Mouse (Mus musculus): ENCODE results near the gene Vamp2.

Gene Vamp2

DNA sequence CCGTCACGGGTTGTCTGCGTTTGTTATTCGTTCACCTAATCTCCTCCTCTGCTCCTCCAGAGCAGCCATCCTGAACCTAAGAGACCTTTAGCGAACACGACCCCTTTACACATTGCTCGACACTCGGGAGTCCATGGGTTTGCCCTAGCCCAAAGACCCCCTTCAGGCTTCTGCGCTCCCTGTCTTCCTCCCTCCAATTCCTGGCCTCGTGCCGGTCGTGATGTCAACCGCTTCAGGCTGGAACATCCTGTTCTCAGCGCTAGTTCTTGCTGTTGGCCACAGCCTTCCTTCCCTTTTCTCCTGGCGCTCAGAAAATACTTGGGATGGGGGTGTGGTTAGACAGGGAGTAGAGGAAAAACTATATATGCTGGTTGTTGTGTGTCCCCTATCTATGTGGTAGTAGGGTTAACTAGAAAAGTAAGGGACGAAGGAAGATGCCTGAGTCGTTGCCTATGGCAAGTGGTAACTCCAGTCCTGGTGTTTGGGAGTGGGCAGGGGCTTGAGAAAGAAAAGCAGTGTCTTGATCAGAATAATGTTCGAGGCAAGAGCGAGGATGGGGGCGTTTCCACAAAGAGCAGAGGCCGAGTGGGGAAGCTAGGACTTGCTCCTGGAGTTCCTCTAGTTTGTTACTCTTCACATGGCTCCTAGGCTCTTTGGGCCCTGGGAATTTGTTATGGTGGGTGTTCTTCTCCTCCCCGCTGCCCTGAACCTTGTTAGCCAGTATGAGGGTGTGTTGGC, 11.1 kb downstream of the Vamp2 start:
- peak; percentile 27 for DNase-seq (ENCODE audit: low read depth, low spot score)

DNA sequence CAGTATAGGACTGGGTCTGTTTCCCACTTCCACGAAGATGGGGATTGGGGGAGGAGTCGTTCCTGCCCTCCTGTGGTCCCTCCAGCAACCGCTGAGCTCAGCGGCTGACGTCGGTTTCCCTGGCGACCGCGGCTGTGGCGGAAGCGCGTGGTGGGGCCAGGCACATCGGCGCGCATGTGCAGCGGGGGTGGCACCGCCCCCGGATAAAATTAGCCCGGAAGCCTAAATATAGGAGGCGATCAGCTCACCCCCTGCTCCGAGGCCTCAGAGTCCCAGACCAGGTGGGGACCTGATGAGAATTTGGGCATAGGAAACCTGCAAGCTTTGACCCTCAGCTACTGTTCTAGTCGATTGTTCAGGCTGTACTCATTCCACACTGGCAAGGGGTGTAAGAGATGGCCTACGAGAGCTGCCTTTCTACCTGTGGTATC, 11.6 kb downstream of the Vamp2 start:
- DNase-seq (ENCODE audit: low read depth, low spot score) = peak; percentile 86

DNA sequence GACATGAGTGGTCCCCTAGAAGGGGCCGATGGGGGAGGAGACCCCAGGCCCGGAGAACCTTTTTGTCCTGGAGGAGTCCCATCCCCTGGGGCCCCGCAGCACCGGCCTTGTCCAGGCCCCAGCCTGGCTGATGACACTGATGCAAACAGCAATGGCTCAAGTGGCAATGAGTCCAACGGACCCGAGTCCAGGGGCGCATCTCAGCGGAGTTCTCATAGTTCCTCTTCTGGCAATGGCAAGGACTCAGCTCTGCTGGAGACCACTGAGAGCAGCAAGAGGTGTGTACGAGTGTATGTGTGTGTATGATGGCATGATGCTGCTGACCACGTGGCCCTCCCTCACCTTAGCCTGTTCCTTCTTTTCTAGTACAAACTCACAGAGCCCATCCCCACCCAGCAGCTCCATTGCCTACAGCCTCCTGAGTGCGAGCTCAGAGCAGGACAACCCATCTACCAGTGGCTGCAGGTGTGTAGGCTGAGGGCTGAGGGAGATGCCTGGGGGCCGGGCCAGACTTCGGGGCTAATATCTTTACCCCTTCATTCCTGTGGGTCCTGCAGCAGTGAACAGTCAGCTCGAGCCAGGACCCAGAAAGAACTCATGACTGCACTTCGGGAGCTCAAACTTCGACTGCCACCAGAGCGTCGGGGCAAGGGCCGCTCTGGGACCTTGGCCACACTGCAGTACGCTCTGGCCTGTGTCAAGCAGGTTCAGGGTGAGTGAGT, 12.5 kb downstream of the Vamp2 start:
- DNase-seq (ENCODE audit: low read depth, low spot score) = no peak

DNA sequence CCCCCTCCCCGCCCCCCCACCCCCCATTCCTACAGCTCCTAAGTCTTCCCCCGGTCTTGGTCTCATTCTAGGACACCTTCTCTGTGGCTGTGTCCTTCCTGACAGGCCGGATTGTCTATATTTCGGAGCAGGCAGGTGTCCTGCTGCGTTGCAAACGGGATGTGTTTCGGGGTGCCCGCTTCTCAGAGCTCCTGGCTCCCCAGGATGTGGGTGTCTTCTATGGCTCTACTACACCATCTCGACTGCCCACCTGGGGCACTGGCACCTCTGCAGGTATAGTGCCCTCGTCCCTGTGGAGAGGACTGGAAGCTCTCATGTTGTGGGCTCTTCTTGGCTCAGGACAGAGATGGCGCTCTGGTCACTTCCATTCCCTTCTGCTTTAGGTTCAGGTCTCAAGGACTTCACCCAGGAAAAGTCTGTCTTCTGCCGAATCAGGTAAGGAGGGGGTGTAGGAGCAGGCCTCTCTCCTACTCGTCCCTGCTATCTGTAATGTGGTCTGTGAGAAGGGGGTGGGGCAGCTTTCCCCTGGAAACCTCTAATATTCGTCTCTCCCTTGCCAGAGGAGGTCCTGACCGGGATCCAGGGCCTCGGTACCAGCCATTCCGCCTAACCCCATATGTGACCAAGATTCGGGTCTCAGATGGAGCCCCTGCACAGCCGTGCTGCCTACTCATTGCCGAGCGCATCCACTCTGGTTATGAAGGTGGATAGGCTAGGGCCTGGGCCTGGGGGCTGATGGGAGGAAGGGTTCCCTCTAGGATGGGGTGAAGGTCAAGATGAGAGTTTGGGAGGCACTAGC, 13.5 kb downstream of the Vamp2 start:
- DNase-seq (ENCODE audit: low read depth, low spot score) = no peak

DNA sequence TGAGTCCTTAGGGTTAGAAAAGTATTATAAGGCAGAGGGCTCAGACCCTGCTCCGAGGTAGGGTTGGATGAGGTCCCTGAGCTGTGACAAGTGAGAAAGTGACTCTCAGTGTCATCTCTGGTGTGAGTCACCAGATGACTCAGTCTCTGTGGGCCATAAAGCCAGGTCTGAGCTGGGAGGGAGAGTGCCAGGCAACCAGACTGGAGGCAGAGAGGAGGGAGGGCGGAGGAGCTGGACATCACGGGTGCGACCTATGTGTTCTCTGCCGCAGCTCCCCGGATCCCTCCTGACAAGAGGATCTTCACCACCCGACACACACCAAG, 14.1 kb downstream of the Vamp2 start:
- DNase-seq (ENCODE audit: low read depth, low spot score) = no peak

DNA sequence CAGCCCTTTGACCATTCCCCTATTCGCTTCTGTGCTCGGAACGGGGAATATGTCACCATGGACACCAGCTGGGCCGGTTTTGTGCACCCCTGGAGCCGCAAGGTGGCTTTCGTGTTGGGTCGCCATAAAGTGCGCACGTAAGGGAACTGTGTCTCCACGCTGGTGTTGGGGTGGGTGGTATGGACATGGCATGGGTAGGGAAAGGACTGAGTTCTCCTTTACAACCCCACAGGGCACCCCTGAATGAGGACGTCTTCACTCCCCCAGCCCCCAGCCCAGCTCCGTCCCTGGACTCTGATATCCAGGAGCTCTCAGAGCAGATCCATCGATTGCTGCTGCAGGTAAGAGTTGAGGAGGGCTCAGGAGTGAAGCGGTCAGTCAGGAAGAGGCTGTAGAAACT, 14.8 kb downstream of the Vamp2 start:
- DNase-seq (ENCODE audit: low read depth, low spot score) = no peak

DNA sequence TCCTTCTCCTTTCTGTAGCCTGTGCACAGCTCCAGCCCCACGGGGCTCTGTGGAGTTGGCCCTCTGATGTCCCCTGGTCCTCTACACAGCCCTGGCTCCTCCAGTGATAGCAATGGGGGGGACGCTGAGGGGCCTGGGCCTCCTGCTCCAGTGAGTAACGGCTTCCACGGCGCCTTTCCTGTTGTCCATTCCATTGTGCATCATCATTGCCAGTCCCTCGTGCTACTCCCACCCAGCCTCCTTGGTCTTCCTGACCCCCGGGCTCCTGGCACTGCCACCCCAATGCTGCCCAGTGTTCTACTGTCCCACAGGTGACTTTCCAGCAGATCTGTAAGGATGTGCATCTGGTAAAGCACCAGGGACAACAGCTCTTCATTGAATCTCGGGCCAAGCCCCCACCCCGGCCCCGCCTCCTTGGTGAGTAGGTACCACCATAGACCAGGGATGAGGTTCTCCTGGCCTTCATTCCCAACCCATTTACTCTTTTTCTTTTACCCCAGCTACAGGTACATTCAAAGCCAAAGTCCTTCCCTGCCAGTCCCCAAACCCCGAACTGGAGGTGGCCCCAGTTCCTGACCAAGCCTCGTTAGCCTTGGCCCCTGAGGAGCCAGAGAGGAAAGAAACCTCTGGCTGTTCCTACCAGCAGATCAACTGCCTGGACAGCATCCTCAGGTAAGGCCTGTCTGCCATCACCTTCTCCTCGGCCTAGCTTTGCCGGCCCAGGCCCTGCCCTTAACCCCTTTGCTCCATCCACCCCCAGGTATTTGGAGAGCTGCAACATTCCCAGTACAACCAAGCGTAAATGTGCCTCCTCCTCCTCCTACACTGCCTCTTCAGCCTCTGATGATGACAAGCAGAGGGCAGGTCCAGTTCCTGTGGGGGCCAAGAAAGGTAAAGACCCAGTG, 15.5 kb downstream of the Vamp2 start:
- no peak for DNase-seq (ENCODE audit: low read depth, low spot score)

DNA sequence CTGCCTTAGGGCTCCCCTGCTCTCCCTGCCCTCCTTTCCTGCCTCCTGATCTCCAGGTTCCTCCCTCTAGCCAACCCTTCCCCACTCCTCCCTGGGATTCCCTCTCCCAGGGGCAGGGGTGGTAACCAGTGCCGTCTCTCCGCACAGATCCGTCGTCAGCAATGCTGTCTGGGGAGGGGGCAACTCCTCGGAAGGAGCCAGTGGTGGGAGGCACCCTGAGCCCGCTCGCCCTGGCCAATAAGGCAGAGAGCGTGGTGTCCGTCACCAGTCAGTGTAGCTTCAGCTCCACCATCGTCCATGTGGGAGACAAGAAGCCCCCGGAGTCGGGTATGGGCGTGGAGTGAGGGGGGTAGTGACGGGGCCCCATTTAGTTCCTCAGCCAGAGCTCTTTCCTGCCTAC, 16.2 kb downstream of the Vamp2 start:
- DNase-seq (ENCODE audit: low read depth, low spot score) = no peak

DNA sequence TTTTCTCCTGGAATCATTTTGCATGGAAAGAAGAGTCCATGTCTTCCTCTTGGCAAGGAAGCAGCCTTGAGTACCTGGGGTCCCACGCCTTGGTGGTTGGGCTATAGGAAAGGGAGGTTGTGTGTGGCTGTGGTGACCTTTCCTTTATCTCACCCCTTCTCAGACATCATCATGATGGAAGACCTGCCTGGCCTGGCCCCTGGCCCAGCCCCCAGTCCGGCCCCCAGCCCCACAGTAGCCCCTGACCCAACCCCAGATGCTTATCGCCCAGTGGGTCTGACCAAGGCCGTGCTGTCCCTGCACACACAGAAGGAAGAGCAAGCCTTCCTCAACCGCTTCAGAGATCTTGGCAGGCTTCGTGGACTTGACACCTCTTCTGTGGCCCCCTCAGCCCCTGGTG, 16.9 kb downstream of the Vamp2 start:
- no peak for DNase-seq (ENCODE audit: low read depth, low spot score)

DNA sequence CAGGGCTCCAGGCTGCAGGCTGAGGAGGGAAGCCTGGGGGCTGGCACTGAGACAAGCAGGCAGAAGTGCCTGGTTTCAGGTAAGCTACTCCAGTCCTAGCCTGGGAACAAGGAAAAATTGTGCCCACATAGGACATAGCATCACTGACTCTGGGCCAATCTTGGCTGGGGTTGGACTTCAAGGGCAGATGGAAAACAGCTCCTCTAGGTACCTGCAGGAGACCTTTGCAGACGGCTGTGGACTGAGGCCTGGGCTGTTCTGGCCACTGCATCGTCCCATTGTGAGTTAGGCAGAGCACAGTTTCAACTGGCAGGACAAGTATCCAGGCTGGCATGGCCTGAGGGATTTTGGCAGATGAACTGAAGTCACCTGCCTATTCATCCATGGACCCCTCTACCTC, 17.5 kb downstream of the Vamp2 start:
- no peak for DNase-seq (ENCODE audit: low read depth, low spot score)

DNA sequence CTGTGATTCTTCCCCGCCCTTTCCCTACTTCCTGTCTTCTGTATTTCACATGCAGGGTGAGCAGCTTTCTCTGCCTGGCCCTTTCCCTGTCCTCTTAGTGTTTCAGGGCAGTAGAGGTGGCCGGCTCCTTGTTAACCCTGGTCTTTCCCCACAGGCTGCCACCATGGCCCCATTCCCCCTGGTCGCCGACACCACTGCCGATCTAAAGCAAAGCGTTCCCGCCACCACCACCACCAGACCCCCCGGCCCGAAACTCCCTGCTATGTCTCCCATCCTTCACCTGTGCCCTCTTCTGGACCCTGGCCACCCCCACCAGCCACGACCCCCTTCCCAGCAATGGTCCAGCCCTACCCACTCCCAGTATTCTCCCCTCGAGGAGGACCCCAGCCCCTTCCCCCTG, 18.0 kb downstream of the Vamp2 start:
- no peak for DNase-seq (ENCODE audit: low read depth, low spot score)

DNA sequence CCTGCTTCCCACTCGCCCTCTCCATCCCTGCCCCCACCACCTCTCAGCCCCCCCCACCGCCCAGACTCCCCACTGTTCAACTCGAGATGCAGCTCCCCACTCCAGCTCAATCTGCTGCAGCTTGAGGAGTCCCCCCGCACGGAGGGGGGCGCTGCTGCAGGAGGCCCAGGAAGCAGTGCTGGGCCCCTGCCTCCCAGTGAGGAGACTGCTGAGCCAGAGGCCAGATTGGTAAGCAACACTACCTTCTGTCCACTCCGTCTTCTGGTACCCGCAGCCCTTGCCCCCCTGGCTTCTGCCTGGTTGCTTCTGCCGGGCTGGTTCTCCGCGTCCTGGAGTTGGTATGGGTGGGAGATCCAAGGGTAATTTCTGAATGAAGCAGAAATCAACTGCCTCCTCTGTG, 18.6 kb downstream of the Vamp2 start:
- no peak for DNase-seq (ENCODE audit: low read depth, low spot score)

DNA sequence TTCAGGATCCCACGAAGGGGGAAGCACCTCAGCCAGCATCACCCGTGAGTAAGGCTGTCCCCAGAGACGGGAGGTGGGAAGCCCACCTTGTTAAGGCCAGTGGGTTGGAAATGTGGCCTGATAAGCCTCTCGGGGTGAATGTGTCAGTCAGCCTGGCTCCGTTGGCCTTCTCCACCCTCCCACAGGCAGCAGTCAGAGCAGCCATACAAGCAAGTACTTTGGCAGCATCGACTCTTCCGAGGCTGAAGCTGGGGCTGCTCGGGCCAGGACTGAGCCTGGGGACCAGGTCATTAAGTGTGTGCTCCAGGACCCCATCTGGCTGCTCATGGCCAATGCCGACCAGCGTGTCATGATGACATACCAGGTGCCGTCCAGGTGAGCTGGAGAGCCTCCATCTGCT, 19.4 kb downstream of the Vamp2 start:
- no peak for DNase-seq (ENCODE audit: low read depth, low spot score)

DNA sequence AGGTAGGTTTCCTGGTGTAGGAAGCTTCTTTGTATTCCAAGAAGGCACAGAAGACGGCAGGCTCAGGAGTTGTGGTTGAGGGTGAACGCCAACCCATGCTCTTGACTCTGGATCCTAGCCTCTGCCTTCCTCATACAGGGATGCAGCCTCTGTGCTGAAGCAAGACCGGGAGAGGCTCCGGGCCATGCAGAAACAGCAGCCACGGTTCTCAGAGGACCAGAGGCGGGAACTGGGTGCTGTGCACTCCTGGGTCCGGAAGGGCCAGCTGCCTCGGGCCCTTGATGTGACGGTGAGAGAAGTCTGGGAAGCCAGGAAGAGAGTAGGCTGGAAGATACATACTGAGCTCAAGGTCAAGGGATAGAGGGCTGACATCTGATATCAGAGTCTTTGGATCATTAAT, 19.9 kb downstream of the Vamp2 start:
- no peak for DNase-seq (ENCODE audit: low read depth, low spot score)

DNA sequence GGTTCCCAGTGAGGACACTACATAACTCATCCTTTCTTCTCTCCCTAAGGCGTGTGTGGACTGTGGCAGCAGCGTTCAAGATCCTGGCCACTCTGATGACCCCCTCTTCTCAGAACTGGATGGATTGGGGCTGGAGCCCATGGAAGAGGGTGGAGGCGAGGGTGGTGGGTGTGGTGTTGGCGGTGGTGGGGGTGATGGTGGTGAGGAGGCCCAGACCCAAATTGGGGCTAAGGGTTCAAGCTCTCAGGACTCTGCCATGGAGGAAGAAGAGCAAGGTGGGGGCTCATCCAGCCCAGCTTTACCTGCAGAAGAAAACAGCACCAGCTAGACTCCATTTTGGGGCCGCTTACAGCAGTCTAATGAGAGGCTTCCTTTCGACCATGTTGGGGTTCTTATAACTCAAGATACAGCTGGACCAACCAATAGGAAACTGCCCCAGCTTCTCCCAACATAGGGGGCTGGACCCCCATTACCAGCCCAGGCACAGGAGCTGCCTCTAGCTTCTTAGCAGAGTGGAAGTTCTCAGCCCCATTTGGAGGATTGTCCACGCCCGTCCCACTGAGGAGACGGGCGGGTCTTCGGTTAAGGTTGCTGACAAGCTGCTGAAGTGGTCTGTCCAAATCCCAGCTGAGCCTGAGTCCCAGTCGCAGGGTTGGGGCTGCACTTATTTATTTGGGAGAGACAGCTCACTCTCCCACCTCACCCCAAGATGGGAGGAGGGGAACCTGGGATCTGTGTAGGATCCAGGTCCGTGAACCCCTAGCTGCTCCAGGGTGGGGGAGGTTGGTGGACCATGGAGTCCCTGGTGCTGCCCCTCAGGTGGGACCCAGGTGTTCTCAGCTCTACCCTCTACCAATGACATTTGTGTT, 21.0 kb downstream of the Vamp2 start:
- DNase-seq (ENCODE audit: low read depth, low spot score) = no peak

DNA sequence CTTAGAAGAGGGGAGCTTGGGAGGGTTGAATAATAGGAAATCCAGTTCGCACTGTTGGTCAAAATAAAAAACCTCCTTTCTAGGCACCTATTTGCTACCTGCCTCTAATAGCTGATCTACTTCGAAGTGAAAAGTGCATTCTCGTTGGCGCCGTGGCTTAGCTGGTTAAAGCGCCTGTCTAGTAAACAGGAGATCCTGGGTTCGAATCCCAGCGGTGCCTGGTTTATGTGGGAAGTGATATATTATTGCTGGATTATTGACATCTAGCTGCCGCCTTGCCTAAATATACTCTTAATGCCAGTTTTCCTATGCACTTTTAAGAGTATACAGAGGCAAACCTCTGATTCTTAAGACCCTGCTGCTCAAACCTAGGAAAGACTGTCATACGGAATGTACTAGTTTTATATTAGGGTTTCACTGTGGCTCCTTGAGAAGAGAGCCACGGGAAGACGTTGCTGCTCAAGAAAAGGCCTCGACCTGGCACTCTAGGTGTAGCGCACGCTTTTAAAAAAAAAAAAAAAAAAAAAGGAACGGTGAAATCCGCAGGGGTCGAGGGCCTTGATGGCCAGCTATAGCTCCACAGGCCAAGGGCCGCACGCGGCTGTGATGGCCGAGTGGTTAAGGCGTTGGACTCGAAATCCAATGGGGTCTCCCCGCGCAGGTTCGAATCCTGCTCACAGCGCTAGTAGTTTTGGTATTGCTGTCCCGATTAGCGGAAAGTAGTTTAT, 22.2 kb downstream of the Vamp2 start:
- DNase-seq (ENCODE audit: low read depth, low spot score) = peak; percentile 94

DNA sequence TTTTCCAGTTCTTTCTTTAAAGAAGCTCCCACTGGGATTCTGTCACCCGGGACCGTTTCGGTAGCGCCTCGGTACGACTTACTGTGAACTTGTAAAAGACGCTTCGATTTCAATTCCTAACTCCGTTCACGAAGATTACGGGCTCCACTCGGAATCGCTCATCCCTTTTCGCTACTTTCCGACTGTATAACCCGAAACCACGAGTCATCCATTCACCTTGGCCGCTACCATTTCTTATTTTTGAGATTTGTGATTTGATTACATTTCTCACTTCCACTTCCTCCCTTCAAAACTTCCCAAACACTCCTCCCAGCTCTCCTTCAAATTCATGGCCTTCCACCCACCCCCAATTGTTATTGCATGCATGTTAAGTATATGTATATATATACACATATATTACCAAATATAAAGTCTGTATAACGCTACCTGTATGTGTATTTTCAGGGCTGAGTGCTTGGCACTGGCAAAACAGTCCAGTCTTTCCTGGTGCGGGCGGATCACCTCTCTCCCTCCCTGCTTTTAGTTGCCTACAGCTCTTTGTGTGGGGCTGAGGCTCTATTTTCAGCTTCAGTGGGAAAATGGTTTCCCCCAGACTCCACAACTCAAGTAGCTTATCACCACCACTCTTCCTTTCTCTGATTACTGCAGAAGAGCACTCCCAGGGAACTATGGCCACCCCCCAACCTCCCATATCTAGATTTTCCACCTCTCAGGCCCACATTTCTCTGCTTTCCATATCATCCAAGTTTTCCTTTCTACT, 22.9 kb downstream of the Vamp2 start:
- no peak for DNase-seq (ENCODE audit: low read depth, low spot score)

DNA sequence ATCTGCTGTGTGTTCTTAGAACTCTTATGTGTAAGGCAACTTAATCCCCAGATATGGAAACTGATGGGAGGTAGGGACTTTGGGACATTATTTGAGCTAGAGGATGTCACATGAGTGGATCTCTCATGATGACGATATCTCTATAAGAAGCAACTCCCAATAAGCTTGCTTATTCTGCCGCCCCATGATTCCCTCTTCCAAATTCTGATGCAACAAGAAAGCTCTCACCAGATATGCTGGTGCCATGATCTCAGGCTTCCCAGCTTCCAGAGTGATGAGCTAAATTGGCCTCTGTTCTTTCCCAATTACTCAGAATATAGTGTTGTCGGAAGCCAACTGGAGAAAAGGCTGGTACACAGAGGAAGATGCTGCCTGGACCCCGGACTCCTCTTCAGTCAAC, 23.6 kb downstream of the Vamp2 start:
- no peak for DNase-seq (ENCODE audit: low read depth, low spot score)

DNA sequence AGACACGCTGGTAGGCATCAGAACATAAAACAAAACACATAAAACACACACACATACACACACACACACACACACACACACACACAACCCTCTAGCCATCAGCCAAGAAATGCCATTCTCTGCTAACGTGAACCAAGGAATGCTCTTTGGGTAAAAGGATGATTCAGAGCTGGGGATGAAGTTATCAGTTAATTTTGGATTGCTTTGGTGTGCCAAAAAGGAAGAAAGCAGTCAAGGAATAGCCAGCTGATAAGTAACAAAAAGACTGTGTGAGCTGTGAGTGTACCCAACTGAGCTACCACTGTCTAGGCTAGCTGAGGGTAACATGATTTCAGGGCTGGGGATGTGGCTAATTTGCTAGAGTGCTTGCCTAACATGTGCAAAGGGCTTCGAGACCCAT, 25.7 kb downstream of the Vamp2 start:
- DNase-seq (ENCODE audit: low read depth, low spot score) = no peak

All from mesoderm, embryonic 11.5 days (tissue).